Mouse (Mus musculus): ENCODE results near the gene Spred3. TPM values are rescaled to one million over a fixed set of nuclear protein-coding genes. Genes with fewer than 3 reads are reported as not detected.
"Not testable (repeated sequence)": the region's sequence is repeated elsewhere in the genome, so short reads cannot be mapped to it uniquely, and the experiment has no call there.

The Spred3 gene
- polyA plus RNA-seq (2012; ENCODE audit: insufficient read depth, insufficient read length, missing spikeins) = 0.32 and 1.2 TPM in 2 replicates

DNA sequence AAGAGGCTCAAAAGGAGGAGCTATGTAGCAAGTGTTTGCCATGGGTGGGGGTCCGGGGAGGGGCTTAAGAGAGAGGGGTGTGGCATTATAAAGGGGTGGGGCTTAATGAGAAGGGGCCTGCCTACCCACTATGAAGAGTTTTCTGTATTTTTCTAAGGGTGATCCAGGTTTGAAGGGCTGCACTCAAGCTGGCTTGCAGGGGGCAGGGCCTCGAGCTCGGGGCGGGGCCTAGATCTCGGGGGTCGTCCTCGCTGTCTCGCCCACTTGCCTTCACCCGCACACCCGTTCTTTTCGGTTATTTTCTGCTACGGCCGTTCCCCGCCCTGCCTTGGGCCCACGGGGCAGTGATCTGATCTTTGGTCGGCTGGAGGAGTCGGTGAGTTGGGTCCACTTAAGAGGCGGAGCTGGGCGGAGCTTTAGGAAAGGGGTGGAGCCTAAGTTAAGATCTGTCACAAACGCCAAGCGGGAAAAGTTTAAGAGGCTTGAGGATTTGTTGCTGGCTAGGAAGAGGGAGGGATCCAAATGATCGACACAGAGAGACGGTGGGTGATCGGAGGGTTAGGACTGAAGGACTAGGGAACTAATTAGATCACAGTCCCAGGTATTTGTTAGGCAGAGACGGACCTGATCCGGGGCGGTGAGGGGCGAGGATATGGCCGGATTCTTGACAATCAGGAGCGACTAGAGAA lies at the start of gene Spred3, which contains the start of gene Ggn:
Gene Spred3, minus strand, starts transcription at position 346 of the 689 bp plus-strand sequence.
Gene Ggn, plus strand, starts transcription at position 145 of the 689 bp plus-strand sequence.
- peaks cover 6% of the 10 kb centered on the region; the same call in 1 of the 2 replicates for H3K4me1 ChIP-seq (ENCODE audit: control insufficient read depth, insufficient read depth, insufficient read length, low read length)
- peak within 1 kb of the TSS; percentile 72 for H3K4me3 ChIP-seq (ENCODE audit: insufficient read depth, low read depth, low read length)
- peak within 1 kb of the TSS; percentile 62; the same call in 1 of the 2 replicates for H3K27ac ChIP-seq (replicated peaks; ENCODE audit: low read depth, low read length)

DNA sequence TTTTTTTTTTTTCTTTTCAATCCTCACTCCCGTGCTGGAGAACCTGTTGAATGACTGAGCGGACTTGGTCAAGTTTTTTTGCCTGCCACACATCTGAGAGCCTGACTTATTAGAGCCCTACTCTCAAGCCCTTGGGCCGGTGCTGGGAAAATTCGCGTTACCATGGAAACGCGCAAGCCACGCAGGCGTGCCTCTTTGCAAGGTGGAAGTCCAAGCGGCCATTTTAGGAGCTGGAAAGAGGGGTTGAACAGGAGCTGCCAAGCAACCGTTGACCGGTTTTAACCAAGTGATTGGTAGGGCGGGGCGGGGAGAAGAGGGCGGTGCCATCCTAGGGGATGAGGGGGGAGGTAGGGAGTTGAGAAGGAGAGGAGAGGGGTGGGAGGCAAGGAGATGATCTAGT lies 44.6 kb upstream of the Spred3 start:
- H3K4me3 ChIP-seq (ENCODE audit: insufficient read depth, low read depth, low read length) = no peak overlapping the region
- H3K27ac ChIP-seq (replicated peaks; ENCODE audit: low read depth, low read length) = no peak overlapping the region
- no peaks in the 10 kb centered on the region for H3K4me1 ChIP-seq (ENCODE audit: control insufficient read depth, insufficient read depth, insufficient read length, low read length)

DNA sequence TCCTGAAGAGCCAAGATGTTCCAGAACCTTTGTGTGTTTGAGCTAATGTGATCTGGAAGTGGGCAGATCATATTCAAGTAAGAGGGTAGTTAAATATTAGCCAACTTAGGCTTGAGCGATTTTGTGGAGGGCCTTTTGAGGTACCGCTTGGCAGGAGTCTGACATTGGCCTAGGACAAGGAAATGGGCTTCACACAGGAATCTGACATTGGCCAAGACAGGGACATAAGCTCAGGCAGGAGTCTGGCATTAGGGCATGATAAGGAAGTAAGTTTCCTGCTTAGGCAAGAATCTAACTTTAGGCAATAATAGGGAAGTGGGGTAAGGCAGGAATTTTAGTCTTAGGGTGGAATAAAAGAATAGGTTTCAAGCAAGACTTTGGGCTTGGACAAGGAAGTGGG lies 44.0 kb upstream of the Spred3 start:
- no peak overlapping the region for H3K27ac ChIP-seq (replicated peaks; ENCODE audit: low read depth, low read length)
- H3K4me1 ChIP-seq (ENCODE audit: control insufficient read depth, insufficient read depth, insufficient read length, low read length) = no peaks in the 10 kb centered on the region
- H3K4me3 ChIP-seq (ENCODE audit: insufficient read depth, low read depth, low read length) = no peak overlapping the region

DNA sequence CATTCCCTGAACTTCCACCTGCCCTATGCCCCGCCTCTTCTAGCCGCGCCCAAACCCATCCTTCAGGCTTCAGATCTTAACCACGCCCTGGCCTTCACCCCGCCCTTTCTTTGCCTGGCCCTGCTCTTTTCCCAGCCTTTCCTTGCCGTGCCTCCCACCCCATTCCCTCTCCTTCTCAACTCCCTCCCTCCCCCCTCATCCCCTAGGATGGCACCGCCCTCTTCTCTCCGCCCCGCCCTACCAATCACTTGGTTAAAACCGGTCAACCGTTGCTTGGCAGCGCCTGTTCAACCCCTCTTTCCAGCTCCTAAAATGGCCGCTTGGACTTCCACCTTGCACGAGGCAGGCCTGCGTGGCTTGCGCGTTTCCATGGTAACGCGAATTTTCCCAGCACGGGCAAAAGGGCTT lies 43.5 kb upstream of the Spred3 start, which contains the start of gene Catsperg1:
Gene Catsperg1, minus strand, starts transcription at position 361 of the 408 bp plus-strand sequence.
- no peak within 1 kb of the TSS for H3K4me3 ChIP-seq (ENCODE audit: insufficient read depth, low read depth, low read length)

DNA sequence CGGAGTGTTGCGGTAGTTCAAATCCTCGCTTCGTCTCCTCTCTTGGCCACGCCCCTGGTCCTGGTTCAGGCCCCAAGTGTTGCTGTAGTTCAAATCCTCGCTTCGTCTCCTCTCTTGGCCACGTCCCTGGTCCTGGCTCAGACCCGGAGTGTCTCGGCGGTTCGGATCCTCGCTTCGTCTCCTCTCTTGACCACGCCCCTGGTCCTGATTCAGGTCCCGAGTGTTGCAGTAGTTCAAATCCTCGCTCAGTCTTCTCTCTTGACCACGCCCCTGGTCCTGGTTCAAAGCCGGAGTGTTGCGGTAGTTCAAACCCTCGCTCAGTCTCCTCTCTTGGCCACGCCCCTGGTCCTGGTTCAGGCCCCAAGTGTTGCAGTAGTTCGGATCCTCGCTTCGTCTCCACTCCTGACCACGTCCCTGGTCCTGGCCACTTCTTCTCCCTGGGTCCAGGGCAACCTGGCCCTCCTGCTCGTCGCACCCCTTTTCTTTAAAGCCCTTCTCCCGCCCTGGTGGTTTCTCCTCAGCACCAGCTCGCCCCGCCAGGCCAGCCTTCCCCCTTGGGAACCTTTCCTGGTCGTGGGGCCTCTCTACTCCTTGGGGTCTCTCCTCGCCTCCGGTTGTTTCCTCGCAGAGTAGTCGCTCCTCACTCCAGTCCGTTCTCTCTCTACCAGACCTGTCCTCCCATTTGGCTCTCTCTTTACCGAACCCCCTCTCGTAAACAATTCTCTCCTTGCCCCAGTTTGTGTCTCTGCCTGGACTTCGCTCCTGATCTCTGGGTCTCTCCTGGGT lies 42.8 kb upstream of the Spred3 start:
- not testable (repeated sequence) for H3K4me3 ChIP-seq (ENCODE audit: insufficient read depth, low read depth, low read length); H3K4me1 ChIP-seq (ENCODE audit: control insufficient read depth, insufficient read depth, insufficient read length, low read length); H3K27ac ChIP-seq (replicated peaks; ENCODE audit: low read depth, low read length)

More for the DNA sequence above, 43.5 kb upstream of the Spred3 start, which contains the start of gene Catsperg1:
- Histone ChIP-seq H3K27ac (replicated peaks; ENCODE audit: low read depth, low read length) (no peak within 1 kb of the TSS), H3K4me1 (ENCODE audit: control insufficient read depth, insufficient read depth, insufficient read length, low read length) (no peaks in the 10 kb centered on the region)

DNA sequence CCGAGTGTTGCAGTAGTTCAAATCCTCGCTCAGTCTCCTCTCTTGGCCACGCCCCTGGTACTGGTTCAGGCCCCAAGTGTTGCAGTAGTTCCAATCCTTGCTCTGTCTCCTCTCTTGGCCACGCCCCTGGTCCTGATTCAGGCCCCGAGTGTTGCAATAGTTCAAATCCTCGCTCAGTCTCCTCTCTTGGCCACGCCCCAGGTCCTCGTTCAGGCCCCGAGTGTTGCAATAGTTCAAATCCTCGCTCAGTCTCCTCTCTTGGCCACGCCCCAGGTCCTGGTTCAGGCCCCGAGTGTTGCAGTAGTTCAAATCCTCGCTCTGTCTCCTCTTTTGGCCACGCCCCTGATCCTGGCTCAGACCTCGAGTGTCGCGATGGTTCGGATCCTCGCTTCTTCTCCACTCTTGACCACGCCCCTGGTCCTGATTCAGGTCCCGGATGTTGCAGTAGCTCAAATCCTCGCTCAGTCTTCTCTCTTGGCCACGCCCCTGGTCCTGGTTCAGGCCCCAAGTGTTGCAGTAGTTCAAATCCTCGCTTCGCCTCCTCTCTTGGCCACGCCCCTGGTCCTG lies 42.1 kb upstream of the Spred3 start:
- Histone ChIP-seq H3K4me3 (ENCODE audit: insufficient read depth, low read depth, low read length) (peak overlapping the region; percentile 68), H3K4me1 (ENCODE audit: control insufficient read depth, insufficient read depth, insufficient read length, low read length) (no peaks in the 10 kb centered on the region), H3K27ac (replicated peaks; ENCODE audit: low read depth, low read length) (0 out of 2 replicates have a peak overlapping the region, but pooled peaks have one; percentile 83)

DNA sequence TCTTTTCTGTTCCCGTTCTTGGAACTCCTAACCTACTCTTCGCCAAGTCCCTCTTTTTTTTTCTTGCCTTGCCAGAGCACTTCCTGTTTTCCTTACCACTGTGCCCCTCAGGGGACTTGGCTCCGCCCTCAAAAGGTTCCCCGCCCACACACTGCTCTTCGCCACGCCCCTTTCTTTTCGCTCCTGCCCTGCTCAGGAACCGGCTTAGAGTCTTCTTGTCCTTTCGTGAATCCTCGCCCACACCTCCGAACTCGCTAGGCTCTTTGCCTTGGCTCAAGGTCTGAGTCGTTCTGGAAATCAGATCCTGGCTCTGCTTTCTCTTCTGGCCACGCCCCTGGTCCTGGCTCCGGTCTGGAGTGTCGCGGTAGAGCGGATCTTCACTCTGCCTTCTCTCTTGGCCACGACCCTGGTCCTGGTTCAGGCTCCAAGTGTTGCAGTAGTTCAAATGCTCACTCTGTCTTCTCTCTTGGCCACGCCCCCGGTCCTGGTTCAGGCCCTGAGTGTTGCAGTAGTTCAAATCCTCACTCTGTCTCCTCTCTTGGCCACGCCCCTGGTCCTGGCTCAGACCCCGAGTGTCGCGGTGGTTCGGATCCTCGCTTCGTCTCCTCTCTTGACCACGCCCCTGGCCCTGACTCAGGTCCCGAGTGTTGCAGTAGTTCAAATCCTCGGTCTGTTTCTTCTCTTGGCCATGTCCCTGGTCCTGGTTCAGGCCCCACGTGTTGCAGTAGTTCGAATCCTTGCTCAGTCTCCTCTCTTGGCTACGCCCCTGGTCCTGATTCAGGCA lies 41.4 kb upstream of the Spred3 start:
- Histone ChIP-seq H3K4me1 (ENCODE audit: control insufficient read depth, insufficient read depth, insufficient read length, low read length) (no peaks in the 10 kb centered on the region), H3K4me3 (ENCODE audit: insufficient read depth, low read depth, low read length) (peak overlapping the region; percentile 68), H3K27ac (replicated peaks; ENCODE audit: low read depth, low read length) (peak overlapping the region; percentile 83)

DNA sequence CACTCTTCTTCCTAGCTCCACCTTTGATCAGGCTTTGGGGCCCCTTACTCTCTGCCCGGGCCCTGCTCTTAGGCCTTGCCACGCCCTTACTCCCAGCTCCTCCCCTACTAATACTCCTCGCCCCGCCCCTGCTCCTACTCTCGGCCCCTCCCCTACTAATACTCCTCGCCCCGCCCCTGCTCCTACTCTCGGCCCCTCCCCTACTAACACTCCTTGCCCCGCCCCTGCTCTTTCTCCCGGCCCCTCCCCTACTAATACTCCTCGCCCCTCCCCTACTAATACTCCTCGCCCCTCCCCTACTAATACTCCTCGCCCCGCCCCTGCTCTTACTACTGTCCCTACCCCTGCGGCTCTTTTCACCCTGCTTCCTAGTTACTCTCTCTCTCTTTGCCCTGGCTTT lies 40.8 kb upstream of the Spred3 start:
- peak overlapping the region; percentile 83 for H3K27ac ChIP-seq (replicated peaks; ENCODE audit: low read depth, low read length)
- not testable (repeated sequence) for H3K4me1 ChIP-seq (ENCODE audit: control insufficient read depth, insufficient read depth, insufficient read length, low read length)
- peak overlapping the region; percentile 68 for H3K4me3 ChIP-seq (ENCODE audit: insufficient read depth, low read depth, low read length)

DNA sequence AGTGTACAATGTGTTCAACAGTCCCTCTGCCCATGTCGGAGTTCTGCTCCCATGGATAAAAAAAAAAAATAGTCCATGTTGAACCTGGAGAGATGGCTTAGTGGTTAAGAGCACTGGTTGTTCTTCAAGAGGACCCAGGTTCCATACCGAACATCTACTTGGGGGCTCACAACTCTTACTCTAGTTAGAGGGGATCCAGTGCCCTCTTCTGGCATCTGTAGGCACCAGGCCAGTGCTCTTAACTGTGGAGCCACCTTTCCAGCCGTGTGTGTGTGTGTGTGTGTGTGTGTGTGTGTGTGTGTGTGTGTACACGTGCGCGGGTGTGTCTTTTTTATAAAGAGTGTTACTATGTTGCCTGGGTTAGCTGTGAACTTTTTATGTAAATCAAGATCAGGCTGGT lies 32.4 kb upstream of the Spred3 start:
- H3K4me1 ChIP-seq (ENCODE audit: control insufficient read depth, insufficient read depth, insufficient read length, low read length) = no peaks in the 10 kb centered on the region
- no peak overlapping the region for H3K27ac ChIP-seq (replicated peaks; ENCODE audit: low read depth, low read length)
- H3K4me3 ChIP-seq (ENCODE audit: insufficient read depth, low read depth, low read length) = no peak overlapping the region

DNA sequence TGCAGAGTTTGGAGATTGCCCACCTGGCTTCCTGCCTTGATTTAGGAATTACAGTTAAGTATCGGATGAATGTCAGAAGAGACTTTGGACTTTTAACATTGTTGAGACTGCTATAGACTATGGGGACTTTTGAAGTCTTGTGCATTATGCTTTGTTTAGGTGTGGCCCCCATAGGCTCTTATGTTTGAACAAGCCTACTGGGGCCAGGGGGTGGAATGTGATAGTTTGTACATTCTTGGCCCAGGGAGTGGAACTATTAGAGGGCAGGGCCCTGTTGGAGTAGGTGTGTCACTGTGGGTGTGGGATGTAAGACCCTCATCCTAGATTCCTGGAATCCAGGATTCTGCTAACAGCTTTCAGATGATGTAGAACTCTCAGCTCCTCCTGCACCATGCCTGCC lies 24.0 kb upstream of the Spred3 start:
- not testable (repeated sequence) for H3K4me3 ChIP-seq (ENCODE audit: insufficient read depth, low read depth, low read length); H3K4me1 ChIP-seq (ENCODE audit: control insufficient read depth, insufficient read depth, insufficient read length, low read length); H3K27ac ChIP-seq (replicated peaks; ENCODE audit: low read depth, low read length)

DNA sequence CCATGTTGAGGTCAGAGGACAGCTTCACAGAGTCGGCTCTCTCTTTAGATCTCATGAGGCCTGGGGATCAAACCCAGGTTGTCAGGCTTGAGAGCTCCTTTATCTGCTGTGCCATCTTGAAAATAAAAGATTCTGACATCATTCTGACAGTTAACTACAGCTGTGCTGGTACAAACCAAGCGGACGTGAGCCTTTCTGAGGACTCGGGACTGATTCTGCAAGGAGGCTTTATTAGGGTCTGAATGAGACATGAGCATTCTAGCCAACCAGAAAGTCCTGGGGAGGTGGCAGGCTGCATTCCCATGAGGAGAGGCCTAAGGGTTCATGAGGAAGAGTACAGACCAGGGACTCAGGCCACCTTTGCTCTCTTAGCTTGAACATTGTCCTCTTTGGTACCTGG lies 11.1 kb upstream of the Spred3 start:
- not testable (repeated sequence) for H3K4me3 ChIP-seq (ENCODE audit: insufficient read depth, low read depth, low read length); H3K4me1 ChIP-seq (ENCODE audit: control insufficient read depth, insufficient read depth, insufficient read length, low read length); H3K27ac ChIP-seq (replicated peaks; ENCODE audit: low read depth, low read length)

DNA sequence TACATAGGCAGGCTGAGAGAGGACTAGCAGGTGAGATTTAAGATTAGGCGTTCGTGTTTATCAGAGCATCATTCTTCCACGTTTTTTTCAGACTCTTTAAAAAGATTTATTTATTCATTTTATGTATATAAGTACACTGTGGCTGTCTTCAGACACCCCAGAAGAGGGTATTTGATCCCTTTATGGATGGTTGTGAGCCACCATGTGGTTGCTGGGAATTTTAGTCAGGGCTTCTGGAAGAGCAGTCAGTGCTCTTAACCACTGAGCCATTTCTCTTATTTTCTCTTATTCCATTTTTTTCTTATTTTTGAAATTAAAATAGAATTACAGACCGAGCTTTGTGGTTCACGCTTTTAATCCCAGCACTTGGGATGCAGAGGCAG lies 10.6 kb upstream of the Spred3 start:
- H3K27ac ChIP-seq (replicated peaks; ENCODE audit: low read depth, low read length) = no peak overlapping the region
- H3K4me1 ChIP-seq (ENCODE audit: control insufficient read depth, insufficient read depth, insufficient read length, low read length) = peaks cover 4% of the 10 kb centered on the region; the same call in 1 of the 2 replicates
- no peak overlapping the region for H3K4me3 ChIP-seq (ENCODE audit: insufficient read depth, low read depth, low read length)

DNA sequence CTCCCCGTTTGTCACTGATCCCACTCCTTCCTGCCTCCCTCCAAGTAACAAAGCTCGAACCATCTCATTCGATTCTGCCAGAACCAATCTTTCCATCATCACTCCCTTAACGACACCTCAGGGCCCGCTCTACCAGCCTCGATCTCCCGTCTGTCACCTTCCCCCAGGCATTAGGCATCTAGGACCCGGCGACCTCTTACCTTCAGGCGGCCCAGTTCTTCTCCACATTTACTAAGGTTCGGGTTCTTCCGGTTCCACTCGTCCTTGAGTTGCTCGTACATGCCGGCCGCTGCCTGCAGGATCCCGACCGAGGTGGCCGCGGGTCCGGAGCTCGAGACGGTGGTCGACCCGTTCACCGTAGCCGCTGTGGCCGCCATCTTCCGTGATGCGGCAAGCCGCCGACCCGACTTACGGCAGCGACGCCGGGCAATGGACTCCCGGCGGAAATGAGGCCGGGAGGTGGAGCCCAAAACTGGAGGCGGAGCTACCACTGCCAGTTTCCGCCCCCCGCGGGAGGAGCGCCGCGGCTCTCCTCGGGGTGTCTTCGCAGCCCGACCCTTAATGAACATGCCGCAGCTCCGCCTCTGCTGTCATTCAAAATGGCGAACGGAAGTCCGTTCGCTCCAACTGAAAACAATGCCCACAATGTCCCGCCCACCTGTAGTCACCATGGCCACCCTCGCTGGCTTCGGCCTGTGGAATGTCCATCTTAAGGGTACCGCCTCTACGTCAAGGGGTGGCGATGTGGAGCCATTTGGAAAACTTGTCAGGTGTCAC lies 10.1 kb upstream of the Spred3 start, which contains the start of gene Psmd8:
Gene Psmd8, minus strand, starts transcription at position 625 of the 777 bp plus-strand sequence.
- H3K4me3 ChIP-seq (ENCODE audit: insufficient read depth, low read depth, low read length) = peak within 1 kb of the TSS; percentile 76
- H3K27ac ChIP-seq (replicated peaks; ENCODE audit: low read depth, low read length) = peak within 1 kb of the TSS; percentile 88
- peaks cover 4% of the 10 kb centered on the region; the same call in 1 of the 2 replicates for H3K4me1 ChIP-seq (ENCODE audit: control insufficient read depth, insufficient read depth, insufficient read length, low read length)

DNA sequence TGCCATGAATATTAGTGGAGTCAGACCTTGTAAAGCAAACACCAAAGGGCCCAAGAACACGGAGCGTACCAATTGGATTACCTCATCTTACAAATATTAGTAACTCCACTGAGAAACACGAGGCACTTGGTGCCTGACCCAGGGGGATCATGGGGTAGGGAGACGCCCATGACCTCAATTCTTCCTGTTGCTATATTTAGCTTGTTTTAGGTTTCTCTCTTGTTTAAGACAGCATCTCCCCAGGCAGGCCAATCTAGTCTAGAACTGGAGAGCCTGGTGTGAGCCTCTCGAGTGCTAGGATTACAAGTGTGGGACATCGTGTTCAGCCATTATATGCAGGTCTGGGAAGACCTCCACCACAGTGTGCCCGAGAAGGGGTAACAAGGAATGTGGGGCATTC lies 9.1 kb upstream of the Spred3 start:
- H3K4me1 ChIP-seq (ENCODE audit: control insufficient read depth, insufficient read depth, insufficient read length, low read length) = peaks cover 4% of the 10 kb centered on the region; the same call in 1 of the 2 replicates
- peak overlapping the region; percentile 67 for H3K27ac ChIP-seq (replicated peaks; ENCODE audit: low read depth, low read length)
- peak overlapping the region; percentile 76 for H3K4me3 ChIP-seq (ENCODE audit: insufficient read depth, low read depth, low read length)
